Mouse (Mus musculus): Measurements from ENCODE around the gene Spats2l.

GRCm38 (mm10) chr1:57991277-57991676, 217.3 kb downstream of the Spats2l start:
- TF ChIP-seq CTCF (IDR thresholded peaks at IDR 0.05) (no peak), EP300 (IDR thresholded peaks at IDR 0.05) (no peak)
